Mouse (Mus musculus) myocyte (in vitro differentiated cells): ENCODE results near the gene Gm7534.

Experiments used
- E2F4 ChIP-seq: IDR thresholded peaks from one replicate; pipeline ENCODE4 v1.6.1; 2011; ENCODE audit warnings: mild to moderate bottlenecking, control low read depth, moderate library complexity; ENCODE audit not compliant: insufficient read depth
- MAX ChIP-seq: IDR thresholded peaks from one replicate; pipeline ENCODE4 v1.6.1; 2011; ENCODE audit warnings: low read depth, mild to moderate bottlenecking, control low read depth
- MYOG ChIP-seq, 3 experiments: IDR thresholded peaks; one replicate each; pipeline ENCODE4 v1.6.1; 2011; ENCODE audit warnings: control low read depth in 2 of 3, low read depth in 2 of 3, mild to moderate bottlenecking in 2 of 3; ENCODE audit not compliant: insufficient read length in 2 of 3, control insufficient read depth in 1 of 3, insufficient read depth in 1 of 3
- POLR2A ChIP-seq: IDR thresholded peaks from one replicate; pipeline ENCODE4 v1.6.1; 2011; ENCODE audit warnings: low read depth, mild to moderate bottlenecking, control low read depth, moderate library complexity; ENCODE audit not compliant: insufficient read length
- USF1 ChIP-seq: IDR thresholded peaks from one replicate; pipeline ENCODE4 v1.6.1; 2011; ENCODE audit warnings: low read depth, mild to moderate bottlenecking, control low read depth, moderate library complexity

DNA sequence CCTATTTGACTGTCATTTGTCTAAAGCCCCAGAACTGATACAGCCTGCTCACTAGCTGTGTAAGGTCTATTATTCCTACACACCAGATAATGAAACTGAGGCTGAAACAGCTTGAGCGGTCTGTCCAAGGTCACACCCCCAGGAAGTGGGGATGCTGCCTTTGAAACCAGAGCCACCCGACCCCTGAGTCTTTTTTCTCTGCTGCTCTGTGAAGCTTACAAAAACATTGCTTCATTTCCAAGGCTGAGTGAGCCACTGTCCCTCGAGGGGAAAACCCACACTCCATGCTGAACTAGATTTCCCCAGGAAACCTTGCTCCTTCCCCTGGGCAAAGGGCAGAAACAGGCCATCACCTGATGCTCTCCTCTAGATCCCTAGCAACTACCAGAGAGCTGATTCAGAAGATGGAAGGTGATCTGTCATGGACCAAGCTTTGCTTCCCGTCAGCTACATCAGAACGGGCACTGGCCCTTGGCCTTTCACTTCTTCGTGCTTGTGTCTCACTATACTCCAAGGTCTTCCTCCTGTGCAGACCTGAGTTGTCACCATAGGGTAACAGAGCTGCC lies 3.8 kb upstream of the Gm7534 start:
- no peak for TF ChIP-seq E2F4
- no peak for TF ChIP-seq USF1
- no peak for TF ChIP-seq MAX
- no peak for TF ChIP-seq POLR2A
- no peak for TF ChIP-seq MYOG (IDR thresholded peaks at IDR 0.05; ENCODE audit: control insufficient read depth in 1 of 3, insufficient read depth in 1 of 3, insufficient read length in 2 of 3, low read depth in 2 of 3)
